Mouse (Mus musculus) cortical plate, adult 2 months (tissue): ENCODE measurements around the gene Gm15737.

Experiments used
- CTCF ChIP-seq: fragments of 200-500 bp; IDR thresholded peaks from 2 replicates; pipeline ENCODE4 v1.5.1; 2011; ENCODE audit warnings: mild to moderate bottlenecking, control low read depth, low read length; ENCODE audit not compliant: insufficient read depth; ENCODE audit errors: extremely low read depth
- POLR2A ChIP-seq: fragments of 200-500 bp; IDR thresholded peaks from 2 replicates; pipeline ENCODE4 v1.6.1; 2011; ENCODE audit warnings: mild to moderate bottlenecking, low read length, control low read depth; ENCODE audit not compliant: insufficient read depth; ENCODE audit errors: extremely low read depth

DNA sequence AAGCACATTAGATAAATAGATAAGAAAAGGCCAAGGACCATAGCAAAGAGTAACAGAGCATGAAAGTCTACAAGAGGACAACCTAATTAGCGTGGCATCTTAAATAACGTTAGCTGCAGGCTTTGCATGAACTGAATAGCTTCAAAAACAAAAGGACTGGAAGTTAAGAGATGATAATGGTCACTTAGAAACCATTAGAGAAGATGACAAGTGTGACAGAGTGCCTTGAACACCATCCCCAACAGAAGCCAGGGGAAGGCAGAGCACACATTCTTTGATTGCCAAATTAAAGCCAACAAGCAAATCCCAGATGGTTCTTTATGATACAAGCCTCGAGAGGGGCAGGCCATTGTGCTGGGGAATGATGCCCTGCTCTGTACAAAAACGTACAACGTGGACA is 47.6 kb upstream of the Gm15737 start:
- TF ChIP-seq POLR2A: no peak
- TF ChIP-seq CTCF: no peak
